Mouse (Mus musculus) kidney, adult 18-20 months (tissue): Measurements from ENCODE around the gene Olfml2b.

ENCODE experiments used
- DNase-seq: peaks from one replicate; pipeline ENCODE4 v3.0.0; 2021

The Olfml2b gene

GRCm38 (mm10) chr1:170697771-170698356, 53.5 kb downstream of the Olfml2b start:
- DNase-seq, result peak; percentile 41

GRCm38 (mm10) chr1:170698771-170699170, 54.4 kb downstream of the Olfml2b start:
- DNase-seq, result no peak

GRCm38 (mm10) chr1:170699553-170699952, 55.2 kb downstream of the Olfml2b start:
- no peak for DNase-seq

GRCm38 (mm10) chr1:170700496-170701027, 56.2 kb downstream of the Olfml2b start:
- DNase-seq, result no peak

GRCm38 (mm10) chr1:170701178-170701577, 56.8 kb downstream of the Olfml2b start:
- no peak for DNase-seq

GRCm38 (mm10) chr1:170701582-170701981, 57.2 kb downstream of the Olfml2b start:
- DNase-seq, result no peak

- no peak for DNase-seq
Measured at GRCm38 (mm10) chr1:170702263-170702662, 57.9 kb downstream of the Olfml2b start.

GRCm38 (mm10) chr1:170702958-170703357, 58.6 kb downstream of the Olfml2b start:
- DNase-seq, result no peak

GRCm38 (mm10) chr1:170704103-170704502, 59.8 kb downstream of the Olfml2b start:
- no peak for DNase-seq

GRCm38 (mm10) chr1:170704911-170705594, 60.7 kb downstream of the Olfml2b start:
- no peak for DNase-seq

- DNase-seq, result no peak
Measured at GRCm38 (mm10) chr1:170706046-170706445, 61.7 kb downstream of the Olfml2b start.

- no peak for DNase-seq
Measured at GRCm38 (mm10) chr1:170709034-170709433, 64.7 kb downstream of the Olfml2b start.

GRCm38 (mm10) chr1:170709481-170709880, 65.1 kb downstream of the Olfml2b start:
- no peak for DNase-seq

GRCm38 (mm10) chr1:170709969-170710368, 65.6 kb downstream of the Olfml2b start:
- no peak for DNase-seq

GRCm38 (mm10) chr1:170711731-170712130, 67.4 kb downstream of the Olfml2b start:
- DNase-seq, result no peak

- no peak for DNase-seq
Measured at GRCm38 (mm10) chr1:170717241-170717828, 73.0 kb downstream of the Olfml2b start.

- no peak for DNase-seq
Measured at GRCm38 (mm10) chr1:170718133-170718810, 73.9 kb downstream of the Olfml2b start.

- no peak for DNase-seq
Measured at GRCm38 (mm10) chr1:170721560-170721959, 77.2 kb downstream of the Olfml2b start.

- DNase-seq, result no peak
Measured at GRCm38 (mm10) chr1:170728524-170728923, 84.2 kb downstream of the Olfml2b start.

- no peak for DNase-seq
Measured at GRCm38 (mm10) chr1:170729267-170729962, 85.1 kb downstream of the Olfml2b start.

- DNase-seq, result no peak
Measured at GRCm38 (mm10) chr1:170731865-170732595, 87.7 kb downstream of the Olfml2b start.
